Mouse (Mus musculus) retina, adult 2 months (tissue): Measurements from ENCODE around the gene Vmn1r167.
"Not testable (repeated sequence)": the region's sequence is repeated elsewhere in the genome, so short reads cannot be mapped to it uniquely, and the experiment has no call there.

Experiments
- DNase-seq: peaks from one replicate; pipeline ENCODE4 v3.0.0-alpha.2; 2012; ENCODE audit warnings: low read depth, low spot score

Gene Vmn1r167

GRCm38 (mm10) chr7:23507106-23507505, at the start of gene Vmn1r167:
TSS of gene Vmn1r167 (minus strand) at chr7:23507206.
- not testable (repeated sequence) for DNase-seq

- DNase-seq, result not testable (repeated sequence)
Observed at GRCm38 (mm10) chr7:23539432-23539831, 32.4 kb upstream of the Vmn1r167 start, which contains the start of gene Vmn1r168. TSS of gene Vmn1r168 (plus strand) at chr7:23539732.

- DNase-seq, result not testable (repeated sequence)
Observed at GRCm38 (mm10) chr7:23472886-23473285, 34.1 kb downstream of the Vmn1r167 start.

- not testable (repeated sequence) for DNase-seq
Observed at GRCm38 (mm10) chr7:23470832-23471231, 36.2 kb downstream of the Vmn1r167 start.

- DNase-seq, result not testable (repeated sequence)
Observed at GRCm38 (mm10) chr7:23470201-23470600, 36.8 kb downstream of the Vmn1r167 start.
